Mouse (Mus musculus): ENCODE measurements around the gene Zfp874b. TPM values are rescaled to one million over a fixed set of nuclear protein-coding genes. Genes with fewer than 3 reads are reported as not detected.
"Not testable (repeated sequence)": the region's sequence is repeated elsewhere in the genome, so short reads cannot be mapped to it uniquely, and the experiment has no call there.

Zfp874b gene
- 10 to 100 TPM; 11.8 to 17.4 TPM for total RNA-seq (2021)

- peak; percentile 93 to 94 for DNase-seq
- intact Hi-C loops (cut with DNase I), result loop anchor here (2.0 to 5.0 kb wide), 3 partner anchors 33 to 82 kb away; partner anchors contain the start of genes Gm26965, Zfp87 and Zfp874a
These were observed at the start of gene Zfp874b for GRCm38 (mm10) chr13:67483625-67484423. Gene Zfp874b, minus strand, starts transcription at chr13:67484258.

GRCm38 (mm10) chr13:67527049-67527730 lies 43.1 kb upstream of the Zfp874b start:
- intact Hi-C loops (cut with DNase I), result loop anchor here (2.0 to 10.0 kb wide), 5 partner anchors 22 to 198 kb away; partner anchors contain the start of genes Zfp58, Zfp65, Zfp874a and Zfp874b

GRCm38 (mm10) chr13:67525753-67526410 lies 41.8 kb upstream of the Zfp874b start, which contains the start of the genes Gm26965 and Zfp87:
Gene Gm26965, minus strand, starts transcription at chr13:67526151.
Gene Zfp87, minus strand, starts transcription at chr13:67526177.
- intact Hi-C loops (cut with DNase I), result loop anchor here (2.0 to 10.0 kb wide), 5 partner anchors 23 to 199 kb away; partner anchors contain the start of genes Zfp58, Zfp65, Zfp874a and Zfp874b
- DNase-seq, result peak; percentile 96 to 97

More at GRCm38 (mm10) chr13:67527049-67527730, 43.1 kb upstream of the Zfp874b start:
- DNase-seq, result no peak

GRCm38 (mm10) chr13:67500908-67501307 lies 16.9 kb upstream of the Zfp874b start:
- intact Hi-C loops (cut with DNase I), result loop anchor here (2.0 kb wide), 1 partner anchor 26 kb away; the partner anchor contains the start of genes Gm26965 and Zfp87
- no peak for DNase-seq

- peak; percentile 91 to 92 for DNase-seq
- intact Hi-C loops (cut with DNase I), result loop anchor here (2.0 kb wide), 1 partner anchor 27 kb away; the partner anchor contains the start of genes Gm26965 and Zfp87
These were observed 16.1 kb upstream of the Zfp874b start, which contains the start of gene Zfp58 for GRCm38 (mm10) chr13:67500084-67500719. Gene Zfp58, minus strand, starts transcription at chr13:67500555.

GRCm38 (mm10) chr13:67495631-67496030 lies 11.6 kb upstream of the Zfp874b start:
- no peak for DNase-seq
- intact Hi-C loops (cut with DNase I), result no loop called here

- intact Hi-C loops (cut with DNase I), result loop anchor here (2.0 to 5.0 kb wide), 3 partner anchors 34 to 82 kb away; partner anchors contain the start of genes Gm26965, Zfp87 and Zfp874a
- no peak for DNase-seq
These were observed 360 bp upstream of the Zfp874b start for GRCm38 (mm10) chr13:67484424-67484811.

GRCm38 (mm10) chr13:67481528-67481927 lies 2.5 kb downstream of the Zfp874b start:
- intact Hi-C loops (cut with DNase I), result loop anchor here (5.0 kb wide), 2 partner anchors 46 to 79 kb away; partner anchors contain the start of genes Gm26965 and Zfp87
- DNase-seq, result no peak

GRCm38 (mm10) chr13:67469274-67469673 lies 14.8 kb downstream of the Zfp874b start:
- intact Hi-C loops (cut with DNase I), result no loop called here
- DNase-seq, result no peak

- intact Hi-C loops (cut with DNase I), result loop anchor here (2.0 kb wide), 1 partner anchor 25 kb away; no protein-coding TSS in a partner anchor
- not testable (repeated sequence) for DNase-seq
These were observed 20.4 kb downstream of the Zfp874b start for GRCm38 (mm10) chr13:67463506-67464185.

- no peak for DNase-seq
- intact Hi-C loops (cut with DNase I), result no loop called here
These were observed 32.1 kb downstream of the Zfp874b start for GRCm38 (mm10) chr13:67452021-67452309.

- intact Hi-C loops (cut with DNase I), result loop anchor here (2.0 kb wide), 2 partner anchors 33 to 75 kb away; partner anchors contain the start of genes Gm26965, Zfp87 and Zfp874b
- DNase-seq, result peak; percentile 94 to 95
These were observed 32.7 kb downstream of the Zfp874b start, which contains the start of gene Zfp874a for GRCm38 (mm10) chr13:67451172-67452020. Gene Zfp874a, minus strand, starts transcription at chr13:67451624.

- intact Hi-C loops (cut with DNase I); DNase-seq: not testable (repeated sequence)
These were observed 47.0 kb downstream of the Zfp874b start for GRCm38 (mm10) chr13:67437095-67437494.

- intact Hi-C loops (cut with DNase I), result no loop called here
These were observed 55.9 kb downstream of the Zfp874b start for GRCm38 (mm10) chr13:67428116-67428515.

GRCm38 (mm10) chr13:67425699-67426098 lies 58.4 kb downstream of the Zfp874b start:
- intact Hi-C loops (cut with DNase I); DNase-seq: not testable (repeated sequence)

More at GRCm38 (mm10) chr13:67428116-67428515, 55.9 kb downstream of the Zfp874b start:
- no peak for DNase-seq

GRCm38 (mm10) chr13:67422532-67422931 lies 61.5 kb downstream of the Zfp874b start:
- intact Hi-C loops (cut with DNase I); DNase-seq: not testable (repeated sequence)
